8 mouse cellular contexts compared by ENCODE assay signal in the genomic region with DNA sequence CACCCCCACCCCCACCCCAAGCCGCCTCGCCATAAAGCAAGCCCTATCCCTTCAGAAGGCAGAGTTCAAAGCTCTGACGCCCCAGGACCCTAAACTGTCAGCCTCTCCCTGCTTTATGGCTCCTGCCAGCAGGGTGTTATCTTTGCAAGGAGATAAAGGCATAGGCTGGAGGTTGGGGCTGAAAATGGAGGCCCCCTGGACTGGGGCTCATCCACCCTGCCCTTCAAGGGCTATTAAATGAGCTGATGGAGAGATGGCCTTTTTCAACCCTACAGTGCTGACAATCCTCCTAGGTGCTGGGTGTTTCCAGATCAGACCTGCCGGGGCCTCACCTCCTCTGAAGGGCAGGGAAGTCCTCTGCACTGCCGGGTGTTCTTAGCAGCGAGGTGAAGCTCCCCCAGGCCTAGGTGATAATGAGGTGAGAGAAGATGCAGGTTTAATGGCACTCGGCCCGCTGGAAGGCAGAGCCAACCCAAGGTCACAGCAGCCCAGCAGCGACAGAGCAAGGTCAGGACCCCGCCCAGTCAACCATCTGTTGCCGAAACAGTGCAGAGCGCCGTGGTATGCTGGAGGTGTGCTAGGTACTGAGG.
DNase-seq lines count a peak whose midpoint lies in the region; ATAC-seq lines count a peak whose summit lies in the region.
"Had no signal": no experiment of that assay in that cellular context is flagged by ENCODE, and none has a peak within 500 bp of the region (broad histone marks: within the 10 kb centered on the region; RNA-seq: fewer than 3 reads in every experiment).

No protein-coding gene starts in this region.

- intact Hi-C loops in left cerebral cortex, postnatal 25 days (cut with DNase I), result loop anchor here (10.0 kb wide), 1 partner anchor 426 kb away; no protein-coding TSS in a partner anchor

- no peak overlapping the region for H3K4me3 ChIP-seq in neural tube, embryonic 11.5 days (ENCODE audit: low read depth, low read length)
- H3K4me3 ChIP-seq in hindbrain, embryonic 11.5 days (ENCODE audit: low read depth, low read length), result no peak overlapping the region
- H3K4me3 ChIP-seq in liver, embryonic 16.5 days (ENCODE audit: low read depth, low read length), result no peak overlapping the region

- no peaks in the 10 kb centered on the region for H3K27me3 ChIP-seq in neural tube, embryonic 11.5 days (ENCODE audit: control insufficient read depth, insufficient read depth, low read length)
- no peaks in the 10 kb centered on the region; the same call in 1 of the 2 replicates for H3K27me3 ChIP-seq in hindbrain, embryonic 11.5 days (ENCODE audit: control insufficient read depth, insufficient read depth, low read length)
- peaks cover 4% of the 10 kb centered on the region; the same call in 1 of the 2 replicates for H3K27me3 ChIP-seq in liver, embryonic 16.5 days (ENCODE audit: control insufficient read depth, insufficient read depth, low read depth, low read length)

- no peak for DNase-seq in neural tube, embryonic 11.5 days (ENCODE audit: low spot score)
- no peak for DNase-seq in neural tube, embryonic 10.5 days (ENCODE audit: extremely low spot score, low spot score)
- DNase-seq in hindbrain, embryonic 11.5 days (ENCODE audit: low spot score), result no peak
- DNase-seq in left cerebral cortex, adult 8-10 months (ENCODE audit: low spot score in 2 of 2), result no peak
- no peak for DNase-seq in testis, postnatal 10 days (ENCODE audit: low spot score)
- DNase-seq in left cerebral cortex, postnatal 25 days (ENCODE audit: low spot score in 2 of 2), result no peak
- DNase-seq: lung, postnatal 4 days had no signal

- H3K4me1 ChIP-seq in neural tube, embryonic 11.5 days (ENCODE audit: control insufficient read depth, insufficient read depth, low read length), result peaks cover 13% of the 10 kb centered on the region
- H3K4me1 ChIP-seq in hindbrain, embryonic 11.5 days (replicated peaks; ENCODE audit: control insufficient read depth, insufficient read depth, low read length), result peaks cover 6% of the 10 kb centered on the region; the same call in 1 of the 2 replicates
- no peaks in the 10 kb centered on the region; the same call in 1 of the 2 replicates for H3K4me1 ChIP-seq in liver, embryonic 16.5 days (ENCODE audit: control insufficient read depth, low read depth, low read length)

- peak; percentile 38; the same call in 1 of the 2 replicates for ATAC-seq in neural tube, embryonic 11.5 days (ENCODE audit: insufficient read depth, low FRiP score, low TSS enrichment)
- 0 out of 2 replicates have a peak, but pooled peaks have one; percentile 12 for ATAC-seq in hindbrain, embryonic 11.5 days (ENCODE audit: low FRiP score)
- ATAC-seq in liver, embryonic 16.5 days (ENCODE audit: low read depth), result 0 out of 2 replicates have a peak, but pooled peaks have one; percentile 35

- H3K4me2 ChIP-seq in neural tube, embryonic 11.5 days (ENCODE audit: low read depth), result peak overlapping the region; percentile 37
- H3K4me2 ChIP-seq in hindbrain, embryonic 11.5 days (replicated peaks; ENCODE audit: low read depth, low read length), result peak overlapping the region; percentile 36; the same call in 1 of the 2 replicates
- H3K4me2 ChIP-seq in liver, embryonic 16.5 days (ENCODE audit: low read depth, low read length), result peak overlapping the region; percentile 27; the same call in 1 of the 2 replicates

- H3K9me3 ChIP-seq in neural tube, embryonic 11.5 days (ENCODE audit: control insufficient read depth, low read length), result no peaks in the 10 kb centered on the region
- no peaks in the 10 kb centered on the region for H3K9me3 ChIP-seq in hindbrain, embryonic 11.5 days (ENCODE audit: control insufficient read depth, low read length)
- no peaks in the 10 kb centered on the region for H3K9me3 ChIP-seq in liver, embryonic 16.5 days (replicated peaks; ENCODE audit: control insufficient read depth, low read length)

- WGBS in neural tube, embryonic 11.5 days, result 9% methylated on average over 13 of the region's 13 CpGs
- 17% methylated on average over 13 of the region's 13 CpGs for WGBS in hindbrain, embryonic 11.5 days
- WGBS in liver, embryonic 16.5 days (ENCODE audit: insufficient replicate concordance), result 38% methylated on average over 13 of the region's 13 CpGs

- no peak overlapping the region for H3K27ac ChIP-seq in neural tube, embryonic 11.5 days (ENCODE audit: low read depth, low read length)
- no peak overlapping the region for H3K27ac ChIP-seq in hindbrain, embryonic 11.5 days (ENCODE audit: low read depth, low read length)
- H3K27ac ChIP-seq in liver, embryonic 16.5 days (ENCODE audit: low read length), result no peak overlapping the region

- no peaks in the 10 kb centered on the region for H3K36me3 ChIP-seq in neural tube, embryonic 11.5 days (ENCODE audit: control insufficient read depth, insufficient read depth, low read length)
- H3K36me3 ChIP-seq in hindbrain, embryonic 11.5 days (ENCODE audit: control insufficient read depth, insufficient read depth, low read length), result no peaks in the 10 kb centered on the region
- no peaks in the 10 kb centered on the region for H3K36me3 ChIP-seq in liver, embryonic 16.5 days (ENCODE audit: control insufficient read depth, insufficient read depth)

- H3K9ac ChIP-seq in neural tube, embryonic 11.5 days (ENCODE audit: low read length), result peak overlapping the region; percentile 33
- peak overlapping the region; percentile 17; the same call in 1 of the 2 replicates for H3K9ac ChIP-seq in hindbrain, embryonic 11.5 days (ENCODE audit: low read depth, low read length)
- H3K9ac ChIP-seq in liver, embryonic 16.5 days (ENCODE audit: low read depth, low read length), result no peak overlapping the region
